Mouse (Mus musculus) ovary, postnatal 10 days (tissue): Measurements from ENCODE around the gene Ptger1.
A peak's percentile ranks its signal among the peaks of the same experiment; 100 is the strongest.

ENCODE experiments used
- DNase-seq: peaks from one replicate; pipeline ENCODE4 v3.0.0; 2022; ENCODE audit warnings: low spot score

Ptger1 gene

DNA sequence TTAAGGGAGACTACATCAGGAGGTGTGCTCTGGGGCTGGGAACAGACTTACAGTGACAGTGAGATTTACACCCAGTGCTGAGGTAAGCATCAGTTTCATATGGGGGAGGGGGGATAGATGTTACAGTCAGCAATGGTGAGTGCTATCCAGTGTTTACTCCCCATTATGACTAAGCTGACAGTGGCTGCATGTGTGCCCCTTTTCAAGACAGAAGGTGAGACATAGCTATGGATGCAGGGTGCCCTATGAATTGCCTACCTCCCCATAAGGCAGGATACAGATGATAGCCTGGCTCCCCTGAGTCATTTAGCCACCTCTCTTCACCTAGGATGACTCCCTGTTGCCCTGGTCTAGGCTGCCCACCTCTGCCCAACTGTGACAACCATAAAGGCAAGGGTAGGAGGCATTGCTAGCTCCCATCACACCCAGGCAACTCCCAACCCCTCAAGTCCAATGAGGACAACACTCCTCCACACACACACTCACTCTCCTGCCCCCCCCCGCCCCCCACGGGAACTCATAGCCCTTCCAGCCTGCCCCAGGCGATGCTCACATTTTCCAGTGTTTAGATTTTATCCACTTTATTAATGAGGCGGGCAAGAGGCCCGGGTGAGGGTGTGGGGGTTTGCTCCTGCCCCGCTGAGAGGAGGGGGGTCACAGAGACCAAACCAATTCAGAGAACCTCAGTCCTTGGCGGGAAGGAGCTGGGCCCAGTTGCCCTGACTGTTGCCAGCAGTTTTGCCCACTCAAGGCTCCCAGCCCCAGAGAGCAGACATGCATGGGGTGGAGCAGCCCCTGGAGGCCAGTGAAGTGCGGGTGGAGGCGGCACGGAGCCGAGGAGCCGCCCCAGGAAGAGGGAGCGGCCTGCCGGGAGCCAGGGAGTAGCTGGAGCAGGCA is at the start of gene Ptger1:
TSS of gene Ptger1 (plus strand) at position 710 of the 897 bp plus-strand sequence.
- DNase-seq, result no peak

GRCm38 (mm10) chr8:83617111-83617510 is 49.4 kb upstream of the Ptger1 start:
- DNase-seq, result no peak

- no peak for DNase-seq
Observed at GRCm38 (mm10) chr8:83618566-83618965, 47.9 kb upstream of the Ptger1 start.

DNA sequence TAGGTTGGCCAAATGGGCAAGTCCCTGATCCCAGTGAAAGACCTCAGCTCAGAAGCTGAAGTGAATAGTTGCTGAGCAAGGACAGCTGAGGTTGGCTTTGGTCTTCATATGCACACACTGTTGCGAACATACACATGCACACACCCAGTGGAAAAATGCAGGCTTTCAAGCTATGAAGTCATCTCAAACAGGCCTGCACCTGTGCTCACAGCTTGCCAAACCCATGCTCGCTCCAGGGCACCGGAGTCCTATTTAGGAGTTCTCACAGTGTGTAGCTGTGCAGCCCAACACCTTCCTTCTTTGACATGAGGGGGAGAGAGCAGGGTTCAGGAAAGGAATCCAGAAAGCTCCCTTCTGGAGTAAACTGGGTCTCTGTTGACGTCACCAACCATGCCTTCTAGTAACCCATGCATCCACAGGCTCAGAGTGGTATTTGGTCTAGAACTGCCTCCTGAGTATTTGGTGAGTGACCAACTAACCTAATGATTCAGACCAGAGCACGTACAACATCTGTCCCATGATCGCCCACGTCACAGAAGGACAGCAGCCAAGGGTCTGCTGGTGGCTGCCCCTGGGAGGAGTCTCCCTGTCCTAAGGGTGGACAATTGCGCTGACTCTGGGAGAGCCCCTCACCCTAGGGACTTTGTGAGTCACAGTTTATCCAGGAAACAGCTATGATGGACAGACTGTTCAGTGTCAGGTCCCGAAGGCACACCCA is 46.8 kb upstream of the Ptger1 start:
- no peak for DNase-seq

DNA sequence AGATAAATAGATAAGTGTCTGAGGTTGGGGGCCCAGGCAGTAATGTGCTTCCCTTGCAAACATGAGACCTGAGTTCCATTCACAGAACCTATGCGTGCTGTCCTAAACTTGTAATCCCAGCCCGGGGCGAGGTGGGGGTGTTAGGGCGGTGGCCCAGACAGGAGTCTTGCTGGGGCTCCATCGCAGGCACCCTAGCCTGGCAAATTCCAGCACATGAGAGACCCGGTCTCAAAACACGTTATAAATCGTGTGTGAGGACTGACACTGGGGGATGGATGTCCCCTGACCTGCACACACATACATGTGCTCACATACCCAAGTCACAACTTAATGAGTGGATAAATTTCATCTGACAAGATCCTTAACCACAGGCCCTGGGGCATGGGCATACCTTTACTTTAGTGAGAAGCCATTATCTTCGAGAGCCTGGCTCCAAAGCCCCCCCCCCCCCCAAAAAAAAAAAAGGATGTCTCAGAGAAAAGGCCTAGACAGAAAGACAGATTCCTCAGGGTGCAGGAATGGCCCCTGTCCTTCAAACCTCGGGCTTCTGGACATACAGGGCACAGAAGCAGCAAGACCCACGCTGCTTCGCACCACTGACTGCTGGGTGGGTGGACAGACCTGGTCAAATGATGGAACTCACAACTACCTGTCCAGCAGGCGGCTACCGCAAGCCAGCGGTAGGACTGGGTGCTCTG is 44.6 kb upstream of the Ptger1 start:
- no peak for DNase-seq

DNA sequence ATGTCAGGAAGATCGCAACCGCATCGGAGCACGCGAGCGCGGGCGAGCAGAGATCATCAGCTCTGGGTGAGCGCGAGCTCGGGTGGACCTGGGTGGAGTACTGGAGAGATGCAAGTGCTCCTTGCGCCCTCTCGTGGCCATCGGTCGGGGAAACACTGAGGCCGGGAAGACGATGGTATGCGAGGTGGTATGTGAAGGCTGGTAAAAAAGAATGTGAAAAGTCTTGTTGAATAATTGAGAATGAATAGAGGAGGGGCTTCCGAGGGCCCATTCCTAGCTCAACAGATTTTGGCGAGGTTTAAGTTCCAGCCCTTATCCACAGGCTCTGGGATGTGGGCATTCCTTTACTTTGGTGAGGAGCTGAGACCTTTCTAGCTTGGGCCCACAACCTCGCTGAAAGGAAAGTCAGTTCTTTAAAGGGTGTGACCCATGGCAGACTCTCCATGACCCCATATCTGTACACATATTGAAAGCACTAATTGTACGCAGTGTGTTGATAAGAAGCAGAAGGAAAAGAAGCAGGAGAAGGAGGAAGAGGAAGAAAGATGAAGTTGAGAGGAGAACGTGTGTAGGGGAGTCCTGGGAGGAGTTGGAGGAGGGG is 44.0 kb upstream of the Ptger1 start:
- peak; percentile 45 for DNase-seq

- no peak for DNase-seq
Observed at GRCm38 (mm10) chr8:83623549-83623948, 42.9 kb upstream of the Ptger1 start.

- no peak for DNase-seq
Observed at GRCm38 (mm10) chr8:83624739-83625138, 41.7 kb upstream of the Ptger1 start.

DNA sequence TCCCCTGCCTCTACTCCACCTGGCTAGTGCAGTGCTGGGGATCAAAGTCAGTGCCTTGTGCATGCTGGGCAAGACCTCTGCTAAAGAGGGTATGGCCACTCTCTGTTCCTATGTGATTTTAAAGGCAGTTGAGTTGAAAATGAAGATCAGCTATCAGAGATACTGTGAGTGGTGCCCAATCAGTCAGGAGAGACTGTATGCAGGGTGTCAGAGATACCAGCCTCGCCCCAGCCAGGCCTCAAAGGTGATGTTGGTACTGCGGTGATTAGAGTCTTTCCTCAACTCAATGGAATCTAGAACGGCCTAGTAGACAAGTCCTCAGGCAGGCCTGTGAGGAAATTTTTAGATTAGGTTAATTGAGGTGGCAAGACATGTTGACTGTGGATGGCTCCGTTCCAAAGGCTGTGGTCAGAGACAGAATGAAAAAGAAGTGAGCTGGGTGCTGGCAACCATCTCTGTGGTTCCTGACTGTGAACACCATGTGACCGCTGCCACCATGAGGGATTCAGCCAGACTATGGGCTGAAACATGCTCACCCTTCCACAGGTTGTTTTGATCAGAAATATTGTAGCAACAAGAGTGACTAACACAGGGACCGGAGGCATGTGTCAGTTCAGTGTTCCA is 40.7 kb upstream of the Ptger1 start:
- DNase-seq, result no peak

DNA sequence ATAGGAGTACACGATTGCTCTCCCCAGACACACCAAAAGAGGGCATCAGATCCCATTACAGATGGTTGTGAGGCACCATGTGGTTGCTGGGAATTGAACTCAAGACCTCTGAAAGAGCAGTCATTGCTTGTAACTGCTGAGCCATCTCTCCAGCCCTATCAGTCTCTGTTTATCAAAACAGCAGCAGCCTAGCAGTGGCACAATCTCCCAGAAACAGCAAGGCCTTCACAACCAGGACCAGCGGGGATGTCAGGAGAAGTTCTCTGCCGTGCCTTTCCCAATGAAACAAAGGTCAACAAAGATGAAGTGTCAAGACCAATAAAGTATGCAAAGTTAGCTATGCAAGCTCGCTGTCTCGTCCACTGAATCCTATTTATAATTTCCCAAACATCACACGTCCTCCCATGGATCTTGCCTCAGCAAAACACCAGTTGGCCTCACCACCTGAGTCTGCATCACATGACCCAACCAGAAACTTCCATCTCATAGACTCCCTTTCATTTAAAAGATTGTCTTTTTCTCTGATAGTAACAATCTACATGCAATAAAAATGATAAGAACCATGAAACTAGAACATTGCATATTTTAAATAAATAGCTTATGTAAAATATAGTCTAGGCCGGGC is 34.3 kb upstream of the Ptger1 start:
- DNase-seq, result no peak

- DNase-seq, result no peak
Observed at GRCm38 (mm10) chr8:83638856-83639255, 27.6 kb upstream of the Ptger1 start.

- no peak for DNase-seq
Observed at GRCm38 (mm10) chr8:83639649-83640048, 26.8 kb upstream of the Ptger1 start.

- no peak for DNase-seq
Observed at GRCm38 (mm10) chr8:83647511-83647910, 19.0 kb upstream of the Ptger1 start.

GRCm38 (mm10) chr8:83648031-83648430 is 18.4 kb upstream of the Ptger1 start:
- DNase-seq, result no peak

GRCm38 (mm10) chr8:83649699-83650098 is 16.8 kb upstream of the Ptger1 start:
- DNase-seq, result no peak

GRCm38 (mm10) chr8:83652030-83652743 is 14.3 kb upstream of the Ptger1 start, which contains the start of gene Gipc1:
Gipc1 (plus strand) TSS chr8:83652677.
- peak; percentile 82 for DNase-seq

DNA sequence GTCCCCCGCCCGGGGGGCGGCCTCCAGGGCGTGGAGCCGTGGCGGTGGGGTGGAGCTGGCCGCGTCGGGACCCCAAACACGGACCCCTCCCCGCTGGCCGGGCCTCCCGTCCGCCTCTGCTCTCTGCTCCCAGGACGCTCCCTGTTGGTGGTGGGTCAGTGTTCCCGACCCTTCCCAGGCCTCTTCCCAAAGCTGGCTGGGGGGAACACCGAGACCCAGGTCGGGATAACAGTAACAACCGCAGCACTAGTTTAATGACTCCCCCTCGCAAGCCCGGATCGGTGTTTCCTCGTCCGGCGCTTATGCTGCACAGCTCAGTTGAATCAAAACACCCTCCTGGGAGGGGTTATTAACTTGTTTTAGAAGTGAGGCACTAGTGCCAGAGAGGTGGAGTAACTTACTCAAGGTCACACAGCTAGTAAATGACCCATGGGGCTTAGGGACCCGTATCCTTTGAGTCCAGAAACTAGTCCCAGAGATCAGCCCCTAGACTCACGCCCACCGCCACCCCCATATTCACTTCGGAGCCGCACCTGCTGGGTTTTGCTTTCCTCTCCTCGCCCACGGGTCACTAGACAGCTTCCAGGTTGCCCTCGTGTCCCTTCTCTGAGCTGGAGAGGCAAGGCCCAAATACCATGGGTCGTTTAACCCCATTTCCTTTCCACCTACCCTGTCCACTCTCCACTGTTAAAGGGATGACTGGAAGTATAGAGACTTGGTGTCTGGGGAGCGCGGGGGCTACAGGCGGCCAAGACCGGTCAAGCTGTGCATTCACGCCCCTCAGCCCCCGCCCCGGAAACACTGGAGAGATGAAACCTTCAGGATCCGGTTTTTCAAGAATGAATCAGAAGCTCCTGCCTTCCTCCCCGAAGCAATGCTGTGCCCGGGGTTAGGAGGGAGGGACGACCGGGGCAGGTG is 13.5 kb upstream of the Ptger1 start:
- DNase-seq, result no peak

DNA sequence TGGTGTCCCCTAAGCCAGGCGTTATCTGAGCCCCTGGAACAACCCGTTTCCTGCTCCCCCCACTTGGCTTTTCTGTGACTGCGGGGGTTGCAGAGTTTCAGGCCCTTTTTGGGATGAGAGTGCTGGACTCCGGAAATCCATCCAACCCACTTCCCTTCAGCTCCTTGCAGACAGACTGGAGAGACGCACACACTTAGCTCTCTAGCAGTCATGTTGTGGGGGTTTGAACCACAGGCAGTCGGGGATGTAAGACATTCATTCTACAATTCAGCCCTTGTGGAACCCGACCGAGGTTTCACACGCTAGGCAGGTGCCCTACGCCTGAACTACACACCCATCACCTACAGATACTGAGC is 12.8 kb upstream of the Ptger1 start:
- no peak for DNase-seq

DNA sequence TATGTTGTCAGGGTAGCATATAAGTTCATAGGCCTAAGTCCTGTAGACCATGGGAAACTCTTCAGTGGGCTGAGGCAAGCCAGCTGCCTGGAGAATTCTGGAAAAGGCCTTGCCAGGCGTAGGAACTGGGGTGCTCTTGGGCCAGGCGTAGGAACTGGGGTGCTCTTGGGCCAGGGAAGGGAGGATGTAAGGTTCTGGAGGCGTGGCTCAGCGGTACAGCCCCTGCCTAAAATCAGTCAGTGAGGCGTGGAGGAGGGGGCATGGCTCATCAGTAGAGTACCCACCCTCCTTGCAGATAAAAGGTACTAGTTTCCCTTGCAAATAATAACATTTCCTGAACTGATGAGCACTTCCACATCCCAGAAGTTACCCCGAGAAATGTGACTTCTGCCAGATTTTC is 11.8 kb upstream of the Ptger1 start:
- no peak for DNase-seq

- DNase-seq, result no peak
Observed at GRCm38 (mm10) chr8:83656043-83656442, 10.4 kb upstream of the Ptger1 start.
